ENCODE assay signal across 14 mouse cellular contexts in the genomic region with DNA sequence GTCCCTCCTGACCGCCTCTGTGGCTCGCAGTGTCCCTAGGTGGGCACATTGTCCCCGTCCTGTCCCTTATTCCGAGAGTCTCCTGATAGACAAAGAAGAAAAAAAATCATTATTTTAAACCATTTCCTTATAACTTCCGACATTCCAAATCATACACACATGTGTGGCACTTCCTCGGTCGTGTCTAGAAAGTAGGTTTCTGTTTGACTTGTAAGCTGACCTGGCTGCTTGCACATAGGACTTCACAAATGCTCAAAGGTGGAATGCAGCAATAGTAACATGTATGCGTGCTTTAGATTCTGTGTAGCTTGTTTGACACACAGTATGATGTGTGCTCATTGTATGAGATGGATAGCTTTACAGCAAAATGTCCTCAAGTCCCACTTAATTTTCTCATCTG.
DNase-seq lines count a peak whose midpoint lies in the region; ATAC-seq and TF ChIP-seq lines count a peak whose summit lies in the region.
"Had no signal": no experiment of that assay in that cellular context is flagged by ENCODE, and none has a peak within 500 bp of the region (broad histone marks: within the 10 kb centered on the region; RNA-seq: fewer than 3 reads in every experiment).

No protein-coding gene starts in this region.

- 51% methylated on average over 8 of the region's 8 CpGs for WGBS in heart, embryonic 16.5 days
- WGBS in lung, postnatal 0 days: 53% methylated on average over 8 of the region's 8 CpGs
- 62% methylated on average over 8 of the region's 8 CpGs for WGBS in lung, adult 2 months

- peaks cover 4% of the 10 kb centered on the region; the same call in 1 of the 2 replicates for H3K36me3 ChIP-seq in heart, embryonic 16.5 days (ENCODE audit: control insufficient read depth, insufficient read depth)
- H3K36me3 ChIP-seq in lung, postnatal 0 days (ENCODE audit: insufficient read depth, low read length): no peaks in the 10 kb centered on the region

- peaks cover 63% of the 10 kb centered on the region for H3K4me1 ChIP-seq in heart, embryonic 16.5 days (ENCODE audit: control insufficient read depth, insufficient read depth, low read length)
- peaks cover 21% of the 10 kb centered on the region; the same call in 1 of the 2 replicates for H3K4me1 ChIP-seq in lung, postnatal 0 days (ENCODE audit: insufficient read depth, low read depth, low read length)
- peaks cover 10% of the 10 kb centered on the region for H3K4me1 ChIP-seq in lung, adult 2 months (ENCODE audit: control insufficient read depth, insufficient read depth, low read length)

- intact Hi-C loops in gastrocnemius, adult 2 months (cut with DNase I): no loop called here
- intact Hi-C loops in gastrocnemius, postnatal 14 days (cut with DNase I; ENCODE audit: low total_unique reads): no loop called here

- H3K27me3 ChIP-seq in heart, embryonic 16.5 days (ENCODE audit: control insufficient read depth, insufficient read depth, low read length): no peaks in the 10 kb centered on the region
- H3K27me3 ChIP-seq in lung, postnatal 0 days (replicated peaks; ENCODE audit: insufficient read depth, low read length): no peaks in the 10 kb centered on the region

- H3K27ac ChIP-seq in gastrocnemius, adult 2 months: peak overlapping the region; percentile 85
- H3K27ac ChIP-seq in heart, embryonic 16.5 days (ENCODE audit: low read length): peak overlapping the region; percentile 81
- peak overlapping the region; percentile 90; the same call in 1 of the 2 replicates for H3K27ac ChIP-seq in lung, postnatal 0 days (ENCODE audit: low read length)

- DNase-seq in gastrocnemius, adult 2 months: no peak
- DNase-seq in gastrocnemius, postnatal 14 days: no peak
- no peak for DNase-seq in heart, adult 9 months (ENCODE audit: low spot score in 2 of 2)
- peak; percentile 27 for DNase-seq in lung, postnatal 0 days (ENCODE audit: low spot score)
- no peak for DNase-seq in lung, adult 2 months
- DNase-seq in urinary bladder, postnatal 25 days (ENCODE audit: low spot score): no peak
- no peak for DNase-seq in thymus, postnatal 14 days
- DNase-seq: adrenal gland, adult 2 months; cerebellum, adult 11 months; midbrain, embryonic 14.5 days; retina, postnatal 1 day had no signal

- no peak for TF ChIP-seq POLR2A in lung, adult 2 months (IDR thresholded peaks at IDR 0.05; ENCODE audit: borderline replicate concordance, extremely low read depth, low read depth, low read length)

- H3K9ac ChIP-seq in heart, embryonic 16.5 days (ENCODE audit: low read length): peak overlapping the region; percentile 39
- no peak overlapping the region for H3K9ac ChIP-seq in lung, postnatal 0 days (replicated peaks; ENCODE audit: low read depth)

- H3K4me3 ChIP-seq in gastrocnemius, adult 2 months: peak overlapping the region; percentile 54
- peak overlapping the region; percentile 18; the same call in 1 of the 2 replicates for H3K4me3 ChIP-seq in heart, embryonic 16.5 days (ENCODE audit: low read length)
- H3K4me3 ChIP-seq in lung, postnatal 0 days (ENCODE audit: low read depth, low read length): no peak overlapping the region
- no peak overlapping the region for H3K4me3 ChIP-seq in lung, adult 2 months (replicated peaks; ENCODE audit: extremely low read depth, low read depth, low read length)

- TF ChIP-seq CTCF in gastrocnemius, adult 2 months (IDR thresholded peaks at IDR 0.05): no peak
- TF ChIP-seq CTCF in lung, postnatal 0 days (IDR thresholded peaks at IDR 0.05): no peak
- TF ChIP-seq CTCF in lung, adult 2 months (IDR thresholded peaks at IDR 0.05; ENCODE audit: insufficient read depth, low read length): no peak

- no peak for ATAC-seq in heart, embryonic 16.5 days (replicated peaks; ENCODE audit: extremely low read depth, insufficient read depth, low FRiP score)
- no peak for ATAC-seq in lung, postnatal 0 days
- ATAC-seq: forebrain, embryonic 16.5 days had no signal

- TF ChIP-seq EP300 in lung, postnatal 0 days (IDR thresholded peaks at IDR 0.05): no peak

- H3K4me2 ChIP-seq in heart, embryonic 16.5 days (ENCODE audit: low read depth, low read length): peak overlapping the region; percentile 50
- H3K4me2 ChIP-seq in lung, postnatal 0 days (replicated peaks; ENCODE audit: low read depth, low read length): no peak overlapping the region
- H3K4me2 ChIP-seq: liver, embryonic 11.5 days had no signal

- no peaks in the 10 kb centered on the region for H3K9me3 ChIP-seq in heart, embryonic 16.5 days (replicated peaks; ENCODE audit: control insufficient read depth, low read length)
- no peaks in the 10 kb centered on the region for H3K9me3 ChIP-seq in lung, postnatal 0 days (ENCODE audit: low read length)

Comparison
In these comparisons a context has a peak if more than half of its experiments do, and no peak if none do; other contexts are left out.
1. H3K4me3 ChIP-seq: peak in gastrocnemius, adult 2 months (single experiment) and heart, embryonic 16.5 days (single experiment); none in lung, postnatal 0 days (single experiment) and lung, adult 2 months (single experiment).
2. Peak in every context shown above with its lines, with median percentiles within 50 percentile points of each other: H3K27ac ChIP-seq.